Mouse (Mus musculus) hindbrain, embryonic 12.5 days (tissue): ENCODE data around the gene Retreg3. TPM values are rescaled to one million over a fixed set of nuclear protein-coding genes. Genes with fewer than 3 reads are reported as not detected.
"Not testable (repeated sequence)": the region's sequence is repeated elsewhere in the genome, so short reads cannot be mapped to it uniquely, and the experiment has no call there.

Experiments
- ATAC-seq: fragments of 200-750 bp; cut with Nextera tagmentation; 2 replicates; pipeline ENCODE4 v1.8.0; 2017; ENCODE audit warnings: moderate TSS enrichment; ENCODE audit not compliant: low FRiP score
- H3K27ac ChIP-seq: fragments of 300-500 bp; sonication (generic); 2 replicates; pipeline ENCODE4 v1.5.1; 2016; ENCODE audit warnings: mild to moderate bottlenecking
- H3K27me3 ChIP-seq: fragments of 300-500 bp; sonication (generic); 2 replicates; pipeline ENCODE4 v1.6.1; 2016; ENCODE audit warnings: mild to moderate bottlenecking
- H3K36me3 ChIP-seq: fragments of 300-500 bp; sonication (generic); 2 replicates; pipeline ENCODE4 v1.6.1; 2016; ENCODE audit warnings: mild to moderate bottlenecking
- H3K4me1 ChIP-seq: fragments of 300-500 bp; sonication (generic); 2 replicates; pipeline ENCODE4 v1.6.1; 2016
- H3K4me2 ChIP-seq: fragments of 300-500 bp; sonication (generic); replicated peaks from 2 replicates; pipeline ENCODE4 v1.6.1; 2016; ENCODE audit warnings: mild to moderate bottlenecking
- H3K4me3 ChIP-seq: fragments of 300-500 bp; sonication (generic); 2 replicates; pipeline ENCODE4 v1.5.1; 2016; ENCODE audit warnings: mild to moderate bottlenecking
- H3K9ac ChIP-seq: fragments of 300-500 bp; sonication (generic); 2 replicates; pipeline ENCODE4 v1.6.1; 2016; ENCODE audit warnings: mild to moderate bottlenecking, moderate library complexity
- H3K9me3 ChIP-seq: fragments of 300-500 bp; sonication (generic); replicated peaks from 2 replicates; pipeline ENCODE4 v1.6.1; 2016; ENCODE audit warnings: mild to moderate bottlenecking
- WGBS: fragments of 180-500 bp; shearing (Covaris S2); methylation state at CpG from one replicate; pipeline ENCODE4 v1.1.7; 2016; 5-methylcytosine and 5-hydroxymethylcytosine counted together
- polyA plus RNA-seq: library from polyadenylated mRNA; unstranded; fragments of >200 nt; fragmentation: Nextera tagmentation; extraction: Ambion mirVana; gene quantifications from 2 replicates; pipeline ENCODE4 v1.2.1, GENCODE M21; 2016

Gene Retreg3
- polyA plus RNA-seq, 1 experiment from 2014 or later, result 23.2 TPM

DNA sequence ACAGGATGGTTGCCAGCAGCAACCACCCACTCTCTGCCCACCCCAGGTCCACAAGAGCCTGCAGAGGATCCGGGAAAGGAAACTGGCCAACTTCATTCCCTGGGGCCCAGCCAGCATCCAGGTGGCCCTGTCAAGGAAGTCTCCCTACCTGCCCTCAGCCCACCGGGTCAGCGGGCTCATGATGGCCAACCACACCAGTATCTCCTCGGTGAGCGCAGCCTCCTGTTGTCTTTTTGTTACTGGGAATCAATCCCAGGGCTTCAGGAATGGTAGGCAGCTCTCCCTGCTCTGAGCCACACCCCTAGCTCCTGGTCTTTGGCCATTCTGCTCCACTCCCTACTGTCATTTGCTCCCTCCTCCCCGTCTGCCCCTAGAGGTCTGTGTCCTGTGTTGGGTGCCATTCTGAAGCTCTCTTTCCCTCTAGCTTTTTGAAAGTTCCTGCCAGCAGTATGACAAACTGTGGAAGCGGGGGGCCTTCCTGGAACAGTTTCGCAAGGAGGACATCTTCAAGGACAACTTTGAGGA is 41.4 kb upstream of the Retreg3 start:
- not testable (repeated sequence) for H3K4me2 ChIP-seq, H3K9ac ChIP-seq, H3K9me3 ChIP-seq, H3K4me3 ChIP-seq, H3K27ac ChIP-seq, ATAC-seq
- WGBS, result 81% methylated on average over 8 of the region's 8 CpGs
- peaks cover 79% of the 10 kb centered on the region for H3K27me3 ChIP-seq
- peaks cover 19% of the 10 kb centered on the region for H3K36me3 ChIP-seq
- peaks cover 18% of the 10 kb centered on the region for H3K4me1 ChIP-seq

- WGBS, result 78% methylated on average over 10 of the region's 10 CpGs
Measured at GRCm38 (mm10) chr11:101160151-101160550, 40.5 kb upstream of the Retreg3 start.

DNA sequence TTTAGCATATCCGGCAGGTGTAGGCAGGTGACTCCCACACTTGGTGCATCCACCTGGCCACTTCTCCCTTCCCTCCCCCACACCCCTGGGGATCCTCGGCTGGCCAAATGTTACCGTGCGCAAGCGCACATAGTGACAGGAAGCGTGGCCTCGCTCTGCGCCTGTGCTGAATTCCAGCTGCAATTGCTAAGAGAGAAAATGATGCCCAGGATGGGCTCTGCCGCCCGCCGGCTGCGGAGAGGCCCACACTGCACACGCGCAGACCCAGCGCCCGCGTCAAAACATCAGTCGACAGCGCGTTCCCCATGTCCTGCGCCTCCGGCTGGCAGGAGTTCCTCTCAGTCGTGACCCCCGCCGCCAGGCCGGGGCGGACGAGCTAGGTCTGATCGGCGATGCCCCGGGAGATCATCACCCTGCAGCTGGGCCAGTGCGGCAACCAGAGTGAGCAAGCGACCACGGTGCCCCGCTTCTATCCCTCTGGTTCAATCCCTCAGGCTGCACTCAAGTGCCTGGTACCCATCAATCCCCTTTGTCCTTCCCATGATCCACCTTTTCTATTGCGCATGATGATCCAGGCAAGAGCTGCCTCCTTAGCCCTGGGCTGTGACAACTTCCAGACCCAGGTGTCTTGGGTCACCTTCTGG is 36.2 kb upstream of the Retreg3 start, which contains the start of gene Tubg2:
Gene Tubg2, plus strand, starts transcription at position 180 of the 644 bp plus-strand sequence.
- peak; percentile 88 for ATAC-seq
- 3% methylated on average over 36 of the region's 36 CpGs for whole genome bisulfite sequencing

More at GRCm38 (mm10) chr11:101160151-101160550, 40.5 kb upstream of the Retreg3 start:
- H3K9ac ChIP-seq, H3K9me3 ChIP-seq, ATAC-seq, H3K4me3 ChIP-seq, H3K27ac ChIP-seq, H3K4me2 ChIP-seq: not testable (repeated sequence)
- peaks cover 71% of the 10 kb centered on the region for H3K27me3 ChIP-seq
- peaks cover 17% of the 10 kb centered on the region for H3K36me3 ChIP-seq
- peaks cover 23% of the 10 kb centered on the region for H3K4me1 ChIP-seq

DNA sequence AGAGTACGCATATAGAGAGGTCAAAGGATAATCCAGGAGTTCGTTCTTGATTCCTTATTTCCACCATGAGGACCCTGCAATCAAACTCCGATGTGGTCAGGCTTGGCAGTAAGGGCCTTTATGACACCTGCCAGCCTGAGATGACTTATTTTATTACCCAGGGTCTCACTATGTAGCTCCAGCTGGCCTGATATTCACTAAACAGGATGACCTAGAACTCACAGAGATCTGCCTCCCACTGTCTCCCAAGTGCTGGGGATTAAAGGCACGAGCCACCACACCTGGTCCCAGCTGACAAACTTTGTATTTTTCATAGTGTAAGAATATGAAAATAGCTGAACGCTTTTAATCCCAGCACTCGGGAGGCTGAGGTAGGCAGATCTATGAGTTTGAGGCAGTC is 35.5 kb upstream of the Retreg3 start:
- no peak overlapping the region for H3K27ac ChIP-seq
- no peak overlapping the region for H3K4me2 ChIP-seq

More for the DNA sequence above, 36.2 kb upstream of the Retreg3 start, which contains the start of gene Tubg2:
- H3K36me3 ChIP-seq, result no peaks in the 10 kb centered on the region
- peak within 1 kb of the TSS; percentile 64 for H3K4me2 ChIP-seq
- H3K27ac ChIP-seq, result peak within 1 kb of the TSS; percentile 88
- no peaks in the 10 kb centered on the region for H3K9me3 ChIP-seq
- peak within 1 kb of the TSS; percentile 42 for H3K4me3 ChIP-seq
- peaks cover 9% of the 10 kb centered on the region for H3K4me1 ChIP-seq
- H3K27me3 ChIP-seq, result peaks cover 28% of the 10 kb centered on the region
- H3K9ac ChIP-seq, result peak within 1 kb of the TSS; percentile 67

DNA sequence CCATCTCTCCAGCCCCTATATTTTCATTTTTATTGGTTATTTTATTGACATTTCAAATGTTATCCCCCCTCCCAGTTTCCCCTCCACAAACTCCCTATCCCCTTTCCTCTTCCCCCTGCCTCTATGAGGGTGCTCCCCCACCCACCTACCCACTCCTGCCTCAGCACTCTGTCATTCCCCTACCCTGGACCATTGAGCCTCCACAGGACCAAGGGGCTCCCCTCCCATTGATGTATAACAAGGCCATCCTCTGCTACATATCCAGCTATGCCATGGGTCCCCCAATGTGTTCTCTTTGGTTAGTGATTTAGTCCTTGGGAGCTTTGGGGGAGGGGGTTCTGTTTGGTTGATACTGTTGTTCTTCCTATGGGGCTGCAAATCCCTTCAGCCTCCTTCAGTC is 35.0 kb upstream of the Retreg3 start:
- Histone ChIP-seq H3K27me3 (peaks cover 23% of the 10 kb centered on the region), H3K36me3 (no peaks in the 10 kb centered on the region), H3K9me3 (no peaks in the 10 kb centered on the region), H3K4me3 (no peak overlapping the region), H3K9ac (no peak overlapping the region), H3K4me1 (peaks cover 11% of the 10 kb centered on the region), H3K27ac (no peak overlapping the region), H3K4me2 (no peak overlapping the region)
- no peak for ATAC-seq

More for the DNA sequence above, 35.5 kb upstream of the Retreg3 start:
- Histone ChIP-seq H3K9me3 (no peaks in the 10 kb centered on the region), H3K4me1 (peaks cover 9% of the 10 kb centered on the region), H3K9ac (no peak overlapping the region), H3K27me3 (peaks cover 23% of the 10 kb centered on the region), H3K36me3 (no peaks in the 10 kb centered on the region), H3K4me3 (no peak overlapping the region)
- no peak for ATAC-seq
- 71% methylated on average over 6 of the region's 6 CpGs for WGBS

GRCm38 (mm10) chr11:101152825-101153224 is 33.1 kb upstream of the Retreg3 start:
- WGBS, result 85% methylated on average over 1 of the region's 1 CpGs
- Histone ChIP-seq H3K9ac (no peak overlapping the region), H3K4me1 (peaks cover 21% of the 10 kb centered on the region), H3K27ac (no peak overlapping the region), H3K36me3 (no peaks in the 10 kb centered on the region), H3K4me3 (no peak overlapping the region), H3K4me2 (no peak overlapping the region), H3K9me3 (no peaks in the 10 kb centered on the region), H3K27me3 (peaks cover 12% of the 10 kb centered on the region)
- no peak for ATAC-seq

GRCm38 (mm10) chr11:101151063-101151462 is 31.4 kb upstream of the Retreg3 start:
- H3K4me3 ChIP-seq, result no peak overlapping the region
- no peaks in the 10 kb centered on the region for H3K9me3 ChIP-seq
- no peaks in the 10 kb centered on the region for H3K36me3 ChIP-seq
- WGBS, result 56% methylated on average over 2 of the region's 2 CpGs
- H3K4me2 ChIP-seq, result no peak overlapping the region
- no peak overlapping the region for H3K27ac ChIP-seq
- peaks cover 25% of the 10 kb centered on the region for H3K4me1 ChIP-seq
- ATAC-seq, result no peak
- H3K9ac ChIP-seq, result no peak overlapping the region
- peaks cover 1% of the 10 kb centered on the region; the same call in 1 of the 2 replicates for H3K27me3 ChIP-seq

DNA sequence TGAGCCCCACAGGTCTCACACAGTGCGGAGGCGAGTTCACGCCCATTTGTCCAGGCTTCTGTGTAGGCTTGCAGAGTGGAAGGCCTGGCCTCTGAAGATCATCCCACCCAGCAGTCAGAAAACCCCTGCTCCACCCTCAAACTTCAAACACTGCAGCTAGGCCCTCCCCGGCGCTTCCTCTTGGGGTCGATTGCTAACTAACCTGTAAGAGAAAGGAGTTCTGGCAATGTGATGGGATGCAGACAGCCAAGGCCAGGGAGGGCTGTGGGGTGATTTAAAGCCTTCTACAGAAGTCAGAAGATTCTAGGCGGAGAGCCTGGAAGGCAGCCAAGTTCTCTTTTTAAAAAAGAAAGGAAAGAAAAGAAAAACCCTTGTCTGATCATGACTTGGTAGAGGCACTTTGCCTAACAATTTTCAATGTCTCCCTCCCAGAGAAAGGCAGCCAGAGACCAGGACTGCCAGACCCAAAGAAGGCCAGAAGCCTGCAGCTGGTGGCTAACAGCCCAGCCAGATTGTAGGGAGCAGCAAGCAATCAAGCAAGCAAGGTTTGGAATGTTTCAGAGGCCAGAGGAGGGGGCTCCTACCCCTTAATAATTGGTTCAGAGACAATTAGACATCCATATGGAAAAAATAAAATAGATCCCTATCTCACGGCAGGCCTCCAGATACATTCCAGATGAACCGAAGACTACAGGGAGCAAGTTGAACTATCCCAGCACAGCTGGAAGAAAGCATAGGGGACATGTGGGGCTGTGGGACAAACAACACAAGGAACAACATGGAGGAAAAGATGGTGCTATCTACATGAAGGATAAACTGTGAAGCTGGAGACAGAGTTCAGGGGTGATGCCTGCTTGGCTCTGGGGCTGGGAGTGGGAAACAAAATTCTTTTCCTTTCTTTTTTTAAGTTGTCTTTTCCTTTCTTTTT is 29.7 kb upstream of the Retreg3 start:
- Histone ChIP-seq H3K4me3 (no peak overlapping the region), H3K4me2 (no peak overlapping the region), H3K9ac (no peak overlapping the region), H3K9me3 (no peaks in the 10 kb centered on the region), H3K4me1 (peaks cover 20% of the 10 kb centered on the region), H3K27me3 (no peaks in the 10 kb centered on the region), H3K27ac (peak overlapping the region; percentile 49; the same call in 1 of the 2 replicates), H3K36me3 (no peaks in the 10 kb centered on the region)
- 59% methylated on average over 9 of the region's 9 CpGs for WGBS
- ATAC-seq, result no peak

DNA sequence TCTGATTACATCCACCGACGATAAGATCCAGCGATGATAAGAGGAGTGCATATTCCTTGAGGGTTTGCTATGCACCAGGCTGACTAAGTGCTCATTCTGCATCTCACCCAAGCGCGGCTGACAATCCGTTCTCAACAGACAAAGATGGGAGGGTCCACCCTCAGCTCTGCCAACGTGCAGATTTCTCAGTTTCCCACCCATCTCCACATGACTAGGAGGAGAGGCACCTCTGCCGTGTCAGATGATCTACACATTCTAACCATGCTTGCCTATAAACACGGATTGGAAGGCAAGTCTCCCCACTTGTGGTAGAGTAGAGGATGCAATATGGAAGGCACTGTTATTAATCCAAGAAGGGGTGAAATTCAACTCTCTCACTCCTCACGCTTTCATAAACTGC is 29.1 kb upstream of the Retreg3 start:
- H3K4me2 ChIP-seq, result no peak overlapping the region
- no peaks in the 10 kb centered on the region for H3K36me3 ChIP-seq
- 0 out of 2 replicates have a peak overlapping the region, but pooled peaks have one; percentile 49 for H3K27ac ChIP-seq
- peaks cover 23% of the 10 kb centered on the region for H3K4me1 ChIP-seq
- no peak for ATAC-seq
- no peak overlapping the region for H3K4me3 ChIP-seq
- no peaks in the 10 kb centered on the region for H3K9me3 ChIP-seq
- no peak overlapping the region for H3K9ac ChIP-seq
- no peaks in the 10 kb centered on the region for H3K27me3 ChIP-seq
- 70% methylated on average over 10 of the region's 10 CpGs for WGBS

DNA sequence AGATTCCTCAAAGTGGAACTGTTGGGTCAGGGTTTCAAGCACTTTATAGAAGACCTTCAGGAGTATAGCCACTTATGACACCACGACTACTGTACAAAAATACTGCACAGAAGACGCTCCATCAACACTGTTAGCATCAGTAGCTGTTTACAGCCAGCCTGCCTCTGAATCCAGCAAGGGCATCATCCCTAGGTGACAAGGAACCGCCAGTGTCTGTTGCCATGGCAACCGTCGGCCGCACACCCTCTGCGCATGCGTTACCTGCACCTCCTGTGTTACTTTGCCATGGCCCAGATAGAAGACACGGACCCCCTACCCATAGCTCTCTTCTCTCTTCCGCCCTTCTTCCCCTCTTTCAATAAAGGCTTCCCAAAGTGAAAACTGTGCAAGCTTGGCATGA is 26.7 kb upstream of the Retreg3 start:
- WGBS, result 22% methylated on average over 10 of the region's 10 CpGs
- Histone ChIP-seq H3K9me3 (no peaks in the 10 kb centered on the region), H3K4me3 (no peak overlapping the region), H3K9ac (no peak overlapping the region), H3K4me2 (peak overlapping the region; percentile 19; the same call in 1 of the 2 replicates), H3K27ac (peak overlapping the region; percentile 67), H3K27me3 (peaks cover 4% of the 10 kb centered on the region; the same call in 1 of the 2 replicates), H3K4me1 (peaks cover 28% of the 10 kb centered on the region), H3K36me3 (no peaks in the 10 kb centered on the region)
- ATAC-seq, result peak; percentile 40; the same call in 1 of the 2 replicates

DNA sequence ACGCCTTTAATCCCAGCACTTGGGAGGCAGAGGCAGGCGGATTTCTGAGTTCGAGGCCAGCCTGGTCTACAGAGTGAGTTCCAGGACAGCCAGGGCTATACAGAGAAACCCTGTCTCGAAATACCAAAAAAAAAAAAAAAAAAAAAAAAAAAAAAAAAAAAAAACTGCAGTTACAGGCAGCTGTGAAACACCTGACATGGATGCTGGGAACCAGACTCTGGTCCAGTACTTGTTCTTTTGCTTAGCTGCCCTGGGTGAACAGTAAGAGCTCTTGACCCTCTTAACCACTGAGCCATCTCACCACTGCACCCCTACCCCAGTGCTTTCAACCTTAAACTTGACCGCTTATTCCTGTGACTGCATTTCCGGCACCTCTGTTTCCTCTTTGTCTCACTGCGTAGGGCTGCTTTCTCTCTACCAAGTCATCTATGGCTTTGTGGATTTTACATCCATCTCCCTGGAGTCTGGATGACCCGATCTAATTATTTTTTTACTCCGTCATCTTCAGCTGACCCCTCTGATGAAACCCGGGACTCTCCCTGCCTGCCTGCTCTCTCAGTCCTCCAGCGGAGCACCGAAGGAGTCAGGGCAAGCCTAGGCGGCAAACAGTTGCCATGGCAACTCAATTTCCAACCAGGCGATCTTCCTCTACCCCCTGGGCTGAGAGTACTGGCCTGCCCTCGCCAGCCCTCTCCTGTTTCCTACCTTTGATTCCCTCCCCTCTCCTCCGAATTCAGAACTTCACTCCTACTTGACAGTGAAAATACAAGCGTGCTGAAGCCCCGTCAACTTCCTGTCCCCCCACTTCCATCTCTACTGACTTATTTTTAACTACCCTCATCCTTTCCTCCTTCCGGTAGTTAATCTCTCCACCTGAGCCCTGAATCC is 23.9 kb upstream of the Retreg3 start:
- H3K4me1 ChIP-seq, result peaks cover 17% of the 10 kb centered on the region
- H3K4me2 ChIP-seq, result peak overlapping the region; percentile 57
- H3K36me3 ChIP-seq, result no peaks in the 10 kb centered on the region
- H3K9ac ChIP-seq, result peak overlapping the region; percentile 45; the same call in 1 of the 2 replicates
- H3K4me3 ChIP-seq, result peak overlapping the region; percentile 27
- peak; percentile 67 for ATAC-seq
- peak overlapping the region; percentile 48; the same call in 1 of the 2 replicates for H3K27ac ChIP-seq
- 25% methylated on average over 19 of the region's 19 CpGs for WGBS
- no peaks in the 10 kb centered on the region for H3K9me3 ChIP-seq
- peaks cover 17% of the 10 kb centered on the region for H3K27me3 ChIP-seq
